Mouse (Mus musculus): ENCODE results near the gene Chst11. TPM values are rescaled to one million over a fixed set of nuclear protein-coding genes. Genes with fewer than 3 reads are reported as not detected.
A peak's percentile ranks its signal among the peaks of the same experiment; 100 is the strongest.

The Chst11 gene
- polyA plus RNA-seq, 1 experiment: 25.0 TPM

- Histone ChIP-seq H3K4me3 (ENCODE audit: insufficient read depth, low read length) (no peak overlapping the region), H3K4me1 (ENCODE audit: control insufficient read depth, insufficient read depth, low read length) (peaks cover 7% of the 10 kb centered on the region; the same call in 1 of the 2 replicates), H3K27ac (ENCODE audit: insufficient read depth, low read length) (no peak overlapping the region)
- no peak for TF ChIP-seq CTCF (IDR thresholded peaks at IDR 0.05; ENCODE audit: extremely low read depth, insufficient read depth, low read length)
- TF ChIP-seq POLR2A (IDR thresholded peaks at IDR 0.05; ENCODE audit: extremely low read depth, insufficient read depth, low read length): no peak
These were observed 180.4 kb downstream of the Chst11 start for GRCm38 (mm10) chr10:83165521-83166243.

- no peak overlapping the region for H3K27ac ChIP-seq (ENCODE audit: insufficient read depth, low read length)
- H3K4me3 ChIP-seq (ENCODE audit: insufficient read depth, low read length): no peak overlapping the region
- no peak for TF ChIP-seq POLR2A (IDR thresholded peaks at IDR 0.05; ENCODE audit: extremely low read depth, insufficient read depth, low read length)
- no peak for TF ChIP-seq CTCF (IDR thresholded peaks at IDR 0.05; ENCODE audit: extremely low read depth, insufficient read depth, low read length)
- peaks cover 7% of the 10 kb centered on the region; the same call in 1 of the 2 replicates for H3K4me1 ChIP-seq (ENCODE audit: control insufficient read depth, insufficient read depth, low read length)
These were observed 181.0 kb downstream of the Chst11 start for GRCm38 (mm10) chr10:83166272-83166671.

GRCm38 (mm10) chr10:83167492-83167891 is 182.2 kb downstream of the Chst11 start:
- TF ChIP-seq POLR2A (IDR thresholded peaks at IDR 0.05; ENCODE audit: extremely low read depth, insufficient read depth, low read length) (no peak), CTCF (IDR thresholded peaks at IDR 0.05; ENCODE audit: extremely low read depth, insufficient read depth, low read length) (no peak)
- Histone ChIP-seq H3K4me3 (ENCODE audit: insufficient read depth, low read length) (no peak overlapping the region), H3K4me1 (ENCODE audit: control insufficient read depth, insufficient read depth, low read length) (peaks cover 5% of the 10 kb centered on the region; the same call in 1 of the 2 replicates), H3K27ac (ENCODE audit: insufficient read depth, low read length) (no peak overlapping the region)

GRCm38 (mm10) chr10:83168303-83169056 is 183.2 kb downstream of the Chst11 start:
- TF ChIP-seq POLR2A (IDR thresholded peaks at IDR 0.05; ENCODE audit: extremely low read depth, insufficient read depth, low read length): no peak
- TF ChIP-seq CTCF (IDR thresholded peaks at IDR 0.05; ENCODE audit: extremely low read depth, insufficient read depth, low read length): no peak
- H3K27ac ChIP-seq (ENCODE audit: insufficient read depth, low read length): no peak overlapping the region
- no peak overlapping the region for H3K4me3 ChIP-seq (ENCODE audit: insufficient read depth, low read length)
- 0 out of 2 replicates have a peak, but pooled peaks cover 2% of the 10 kb centered on the region for H3K4me1 ChIP-seq (ENCODE audit: control insufficient read depth, insufficient read depth, low read length)

- Histone ChIP-seq H3K27ac (ENCODE audit: insufficient read depth, low read length) (no peak overlapping the region), H3K4me1 (ENCODE audit: control insufficient read depth, insufficient read depth, low read length) (0 out of 2 replicates have a peak, but pooled peaks cover 2% of the 10 kb centered on the region), H3K4me3 (ENCODE audit: insufficient read depth, low read length) (no peak overlapping the region)
- TF ChIP-seq POLR2A (IDR thresholded peaks at IDR 0.05; ENCODE audit: extremely low read depth, insufficient read depth, low read length) (no peak), CTCF (IDR thresholded peaks at IDR 0.05; ENCODE audit: extremely low read depth, insufficient read depth, low read length) (no peak)
These were observed 184.3 kb downstream of the Chst11 start for GRCm38 (mm10) chr10:83169554-83169953.

GRCm38 (mm10) chr10:83178151-83178550 is 192.9 kb downstream of the Chst11 start:
- H3K27ac ChIP-seq (ENCODE audit: insufficient read depth, low read length): no peak overlapping the region
- H3K4me1 ChIP-seq (ENCODE audit: control insufficient read depth, insufficient read depth, low read length): peaks cover 4% of the 10 kb centered on the region
- no peak overlapping the region for H3K4me3 ChIP-seq (ENCODE audit: insufficient read depth, low read length)
- no peak for TF ChIP-seq POLR2A (IDR thresholded peaks at IDR 0.05; ENCODE audit: extremely low read depth, insufficient read depth, low read length)
- no peak for TF ChIP-seq CTCF (IDR thresholded peaks at IDR 0.05; ENCODE audit: extremely low read depth, insufficient read depth, low read length)

- peaks cover 4% of the 10 kb centered on the region for H3K4me1 ChIP-seq (ENCODE audit: control insufficient read depth, insufficient read depth, low read length)
- no peak overlapping the region for H3K4me3 ChIP-seq (ENCODE audit: insufficient read depth, low read length)
- TF ChIP-seq CTCF (IDR thresholded peaks at IDR 0.05; ENCODE audit: extremely low read depth, insufficient read depth, low read length): no peak
- TF ChIP-seq POLR2A (IDR thresholded peaks at IDR 0.05; ENCODE audit: extremely low read depth, insufficient read depth, low read length): no peak
- H3K27ac ChIP-seq (ENCODE audit: insufficient read depth, low read length): no peak overlapping the region
These were observed 193.4 kb downstream of the Chst11 start for GRCm38 (mm10) chr10:83178661-83179060.

GRCm38 (mm10) chr10:83181831-83182572 is 196.7 kb downstream of the Chst11 start:
- H3K4me1 ChIP-seq (ENCODE audit: control insufficient read depth, insufficient read depth, low read length): peaks cover 9% of the 10 kb centered on the region
- peak overlapping the region; percentile 39; the same call in 1 of the 2 replicates for H3K27ac ChIP-seq (ENCODE audit: insufficient read depth, low read length)

GRCm38 (mm10) chr10:83182573-83182960 is 197.3 kb downstream of the Chst11 start:
- H3K4me3 ChIP-seq (ENCODE audit: insufficient read depth, low read length): no peak overlapping the region
- peak overlapping the region; percentile 39; the same call in 1 of the 2 replicates for H3K27ac ChIP-seq (ENCODE audit: insufficient read depth, low read length)
- TF ChIP-seq POLR2A (IDR thresholded peaks at IDR 0.05; ENCODE audit: extremely low read depth, insufficient read depth, low read length): no peak
- TF ChIP-seq CTCF (IDR thresholded peaks at IDR 0.05; ENCODE audit: extremely low read depth, insufficient read depth, low read length): peak; percentile 73
- H3K4me1 ChIP-seq (ENCODE audit: control insufficient read depth, insufficient read depth, low read length): peaks cover 9% of the 10 kb centered on the region

More at GRCm38 (mm10) chr10:83181831-83182572, 196.7 kb downstream of the Chst11 start:
- TF ChIP-seq POLR2A (IDR thresholded peaks at IDR 0.05; ENCODE audit: extremely low read depth, insufficient read depth, low read length): no peak
- no peak for TF ChIP-seq CTCF (IDR thresholded peaks at IDR 0.05; ENCODE audit: extremely low read depth, insufficient read depth, low read length)
- no peak overlapping the region for H3K4me3 ChIP-seq (ENCODE audit: insufficient read depth, low read length)
